Mouse (Mus musculus) cortical plate, adult 2 months (tissue): ENCODE measurements at regions not wholly inside any gene's neighbourhood (a gene's known extent, or its start where the extent isn't known, plus 50 kb on each side); places are given as distances from the start of the nearest gene placed in this dataset.
A peak's percentile ranks its signal among the peaks of the same experiment; 100 is the strongest.

Source experiments
- H3K27ac ChIP-seq: fragments of 200-500 bp; 2 replicates; pipeline ENCODE4 v1.5.1; 2012; ENCODE audit warnings: low read length, control low read depth, inconsistent platforms; ENCODE audit not compliant: insufficient read depth
- H3K4me1 ChIP-seq: fragments of 200-500 bp; 2 replicates; pipeline ENCODE4 v1.6.1; 2011; ENCODE audit warnings: low read length; ENCODE audit not compliant: control insufficient read depth, insufficient read depth
- H3K4me3 ChIP-seq: fragments of 200-500 bp; 2 replicates; pipeline ENCODE4 v1.5.1; 2011; ENCODE audit warnings: mild to moderate bottlenecking, low read length, control low read depth; ENCODE audit not compliant: insufficient read depth
- CTCF ChIP-seq: fragments of 200-500 bp; IDR thresholded peaks from 2 replicates; pipeline ENCODE4 v1.5.1; 2011; ENCODE audit warnings: mild to moderate bottlenecking, control low read depth, low read length; ENCODE audit not compliant: insufficient read depth; ENCODE audit errors: extremely low read depth
- POLR2A ChIP-seq: fragments of 200-500 bp; IDR thresholded peaks from 2 replicates; pipeline ENCODE4 v1.6.1; 2011; ENCODE audit warnings: mild to moderate bottlenecking, low read length, control low read depth; ENCODE audit not compliant: insufficient read depth; ENCODE audit errors: extremely low read depth

DNA sequence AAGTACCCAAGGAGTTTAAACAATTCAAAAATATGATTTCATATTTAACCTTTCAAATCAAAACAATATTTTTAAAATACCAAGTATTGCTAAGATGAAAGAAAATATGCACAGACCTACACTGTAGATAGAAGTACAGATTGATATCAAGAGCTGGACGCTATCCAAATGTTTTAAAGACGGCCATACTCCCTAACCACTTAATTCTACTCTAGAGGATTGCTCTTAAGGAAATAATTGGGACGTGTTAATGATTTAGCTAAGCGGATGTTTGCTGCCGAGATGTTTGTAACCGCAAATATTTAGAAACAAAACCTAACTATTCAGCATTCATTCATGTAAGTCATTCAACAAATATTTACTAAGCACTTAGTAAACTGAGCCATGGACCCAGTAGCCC is 294.2 kb downstream of the Mycn start:
- Histone ChIP-seq H3K4me3 (no peak overlapping the region), H3K27ac (no peak overlapping the region), H3K4me1 (no peaks in the 10 kb centered on the region)
- TF ChIP-seq CTCF = no peak
- no peak for TF ChIP-seq POLR2A

DNA sequence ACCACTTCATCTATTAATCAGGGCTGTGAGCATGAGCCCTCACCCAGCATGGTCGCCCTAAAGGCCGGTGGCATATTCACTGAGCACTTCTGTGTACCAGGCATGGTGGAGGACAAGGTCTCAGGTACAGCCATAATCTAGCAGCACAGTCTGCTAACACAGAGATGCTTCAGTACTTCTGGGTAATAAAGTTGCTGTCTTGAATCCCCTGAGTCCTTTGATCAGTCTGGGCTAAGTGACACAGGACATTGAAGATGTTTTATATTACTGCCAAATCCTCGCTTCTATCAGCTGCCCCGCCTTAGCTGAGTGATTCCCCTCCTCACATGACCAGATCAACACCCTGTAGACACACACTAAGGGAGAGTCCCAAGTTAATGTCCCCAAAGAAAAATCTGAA is 296.5 kb downstream of the Mycn start:
- no peaks in the 10 kb centered on the region for H3K4me1 ChIP-seq
- H3K27ac ChIP-seq = no peak overlapping the region
- no peak overlapping the region for H3K4me3 ChIP-seq
- TF ChIP-seq CTCF (no peak), POLR2A (no peak)

DNA sequence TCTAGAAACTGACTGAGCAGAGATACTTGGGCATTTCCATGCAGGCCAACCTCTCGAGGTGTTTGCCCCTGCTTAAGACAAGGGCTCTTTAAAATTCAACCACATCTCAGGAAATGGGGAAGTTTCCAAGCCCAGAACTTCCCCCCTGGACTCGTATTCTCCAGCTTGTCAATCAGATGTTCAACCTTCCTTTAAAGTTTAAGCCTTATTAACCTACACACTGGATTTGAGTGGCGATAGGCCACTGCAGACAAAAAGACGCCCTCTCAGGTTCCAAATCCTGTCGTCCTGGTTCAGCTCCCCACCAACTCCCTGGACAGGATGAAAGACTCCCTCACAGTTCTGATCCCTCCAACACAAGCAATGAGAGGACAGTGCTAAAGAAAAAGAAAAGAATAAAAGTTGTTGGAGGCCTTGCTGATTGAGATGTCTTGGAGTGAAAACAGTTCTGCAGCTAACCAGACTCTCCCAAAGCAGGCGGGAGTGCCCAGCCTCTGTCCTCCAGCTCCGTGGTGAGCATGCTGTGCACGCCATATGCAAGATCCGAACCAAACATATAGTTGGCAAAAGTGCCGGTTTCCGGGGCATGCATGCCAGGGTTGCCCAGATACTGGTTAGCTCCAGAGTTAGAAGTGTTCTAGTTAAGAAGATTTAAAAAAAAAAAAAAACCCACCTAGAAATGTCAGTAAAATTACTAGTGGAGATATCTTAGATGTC is 298.3 kb downstream of the Mycn start:
- no peaks in the 10 kb centered on the region for H3K4me1 ChIP-seq
- H3K4me3 ChIP-seq = no peak overlapping the region
- TF ChIP-seq POLR2A (no peak), CTCF (no peak)
- no peak overlapping the region for H3K27ac ChIP-seq

DNA sequence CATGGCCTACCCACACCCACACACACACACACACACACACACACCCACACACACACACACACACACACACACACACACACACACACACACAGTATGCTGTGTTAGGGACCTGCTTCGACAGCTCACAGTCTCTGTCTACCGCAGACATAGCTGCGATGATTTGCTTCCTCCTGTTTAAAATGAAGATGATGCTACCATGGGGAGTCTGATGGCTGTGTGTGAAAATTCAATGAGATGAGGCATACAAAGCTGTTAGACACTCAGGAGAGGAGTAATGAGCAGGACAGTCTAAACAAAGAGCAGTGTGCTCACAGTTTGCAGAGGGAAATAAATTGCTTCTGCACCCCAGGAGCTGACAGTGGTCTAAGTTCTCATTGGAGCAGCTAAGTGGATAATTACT is 306.4 kb downstream of the Mycn start:
- no peak overlapping the region for H3K27ac ChIP-seq

DNA sequence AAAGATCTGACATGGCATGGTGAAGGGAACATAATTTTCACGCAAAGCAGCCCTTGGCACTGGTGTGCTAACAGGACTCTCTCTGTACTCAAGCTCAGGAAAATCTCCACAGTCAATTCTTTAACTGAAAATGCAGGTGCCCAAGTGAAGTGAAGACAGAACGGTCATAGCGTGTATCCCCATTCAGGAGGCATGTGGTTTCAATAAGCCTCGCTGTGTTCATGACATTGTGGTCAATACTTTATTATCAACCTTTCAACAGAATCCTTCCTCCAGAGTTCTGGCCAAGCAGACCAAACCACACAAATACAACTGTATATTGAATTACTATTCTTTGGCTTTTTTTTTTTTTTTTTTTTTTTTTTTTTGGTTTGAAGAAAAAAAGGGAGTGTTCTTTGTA is 314.1 kb downstream of the Mycn start:
- Histone ChIP-seq H3K4me1 (no peaks in the 10 kb centered on the region), H3K27ac (no peak overlapping the region), H3K4me3 (no peak overlapping the region)
- no peak for TF ChIP-seq POLR2A
- no peak for TF ChIP-seq CTCF

More for the DNA sequence above, 306.4 kb downstream of the Mycn start:
- Histone ChIP-seq H3K4me3 (no peak overlapping the region), H3K4me1 (no peaks in the 10 kb centered on the region)
- TF ChIP-seq CTCF = no peak
- no peak for TF ChIP-seq POLR2A

DNA sequence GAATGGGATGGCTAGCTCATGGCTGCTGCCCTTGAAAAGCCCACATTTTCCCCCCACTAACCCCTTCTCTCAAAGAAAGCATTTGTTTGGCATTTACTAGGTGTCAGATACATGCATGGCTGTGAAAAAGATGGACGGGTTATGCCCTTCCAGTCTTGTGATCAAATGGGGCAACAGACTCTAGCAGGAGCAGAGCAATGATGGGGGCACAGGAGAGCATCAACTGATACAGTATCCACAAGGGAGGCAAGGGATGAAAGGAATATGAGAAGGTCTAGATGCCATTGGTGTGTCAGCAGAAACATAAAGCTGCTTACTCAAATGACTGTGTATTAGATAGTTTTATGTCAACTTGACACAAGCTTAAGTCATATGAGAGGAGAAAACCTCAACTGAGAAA is 315.9 kb downstream of the Mycn start:
- no peak overlapping the region for H3K4me3 ChIP-seq
- H3K27ac ChIP-seq = no peak overlapping the region
- TF ChIP-seq CTCF = no peak
- TF ChIP-seq POLR2A = no peak
- no peaks in the 10 kb centered on the region for H3K4me1 ChIP-seq

DNA sequence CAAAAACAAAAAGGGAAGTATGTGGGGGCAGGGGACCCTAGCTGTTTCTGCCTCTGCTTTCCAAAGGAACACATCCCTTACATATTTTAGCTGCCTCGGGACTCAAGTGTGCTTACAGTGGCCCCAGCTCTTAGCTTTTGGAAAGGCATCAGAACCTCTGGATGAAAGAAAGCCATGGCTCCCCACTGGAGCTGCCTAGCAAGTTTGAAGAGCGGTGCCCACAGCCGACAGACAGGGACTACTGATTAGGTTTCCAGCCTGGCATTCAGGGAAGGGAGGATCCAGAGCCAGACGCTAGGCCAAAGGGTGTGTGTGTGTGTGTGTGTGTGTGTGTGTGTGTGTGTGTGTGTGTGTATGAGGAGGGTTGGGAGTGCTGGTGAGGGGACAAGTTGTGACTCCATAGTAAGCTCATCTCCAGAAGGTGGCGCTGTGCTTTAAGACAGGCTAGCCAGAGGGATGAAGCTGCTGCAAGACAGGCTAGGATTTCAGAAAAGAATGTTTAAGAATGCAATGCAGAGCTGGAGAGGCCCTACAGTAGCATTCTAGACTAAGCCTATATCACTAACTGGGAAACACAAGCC is 318.9 kb downstream of the Mycn start:
- Histone ChIP-seq H3K4me3 (no peak overlapping the region), H3K27ac (no peak overlapping the region), H3K4me1 (no peaks in the 10 kb centered on the region)
- peak; percentile 83 for TF ChIP-seq CTCF
- TF ChIP-seq POLR2A = no peak

DNA sequence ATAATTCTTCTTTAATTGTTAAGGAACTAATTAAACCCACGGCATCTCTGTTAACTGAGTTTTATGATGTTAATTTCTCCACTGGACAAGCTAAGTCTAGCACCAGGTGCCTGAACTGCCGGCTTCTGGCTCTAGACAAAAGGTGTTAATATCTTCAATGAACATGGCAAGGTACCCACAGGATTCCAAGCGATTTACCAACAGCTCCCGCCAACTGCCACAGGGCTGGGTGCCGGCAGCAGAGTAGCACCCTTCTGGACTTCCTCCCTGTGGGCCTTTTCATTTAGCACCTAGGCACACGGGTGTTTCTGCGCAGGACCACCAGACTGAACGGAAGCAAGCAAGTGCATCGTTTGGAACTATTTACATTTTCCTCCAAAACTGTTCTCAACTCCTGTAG is 320.2 kb downstream of the Mycn start:
- Histone ChIP-seq H3K4me1 (no peaks in the 10 kb centered on the region), H3K27ac (no peak overlapping the region), H3K4me3 (no peak overlapping the region)
- no peak for TF ChIP-seq CTCF

DNA sequence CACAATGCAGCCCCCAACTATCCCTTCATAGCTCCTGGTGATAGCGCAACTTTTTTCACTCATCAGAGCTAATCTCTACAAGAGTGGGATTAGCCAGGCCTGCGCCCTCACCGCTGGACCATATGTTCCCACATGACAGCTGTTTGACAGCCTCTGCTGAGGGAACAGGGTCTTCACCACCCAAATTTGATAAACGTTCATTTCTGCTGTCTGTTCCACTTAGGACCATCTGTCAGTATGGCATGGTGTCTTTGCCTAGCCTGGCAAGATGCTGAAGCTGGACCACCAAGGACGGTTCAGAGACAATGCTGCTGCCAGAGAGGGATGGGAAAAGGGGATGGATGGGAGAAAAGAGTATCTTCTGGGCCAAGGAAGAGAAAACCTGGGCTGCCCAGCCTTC is 321.4 kb downstream of the Mycn start:
- Histone ChIP-seq H3K27ac (no peak overlapping the region), H3K4me1 (no peaks in the 10 kb centered on the region), H3K4me3 (no peak overlapping the region)
- TF ChIP-seq CTCF (no peak), POLR2A (no peak)

DNA sequence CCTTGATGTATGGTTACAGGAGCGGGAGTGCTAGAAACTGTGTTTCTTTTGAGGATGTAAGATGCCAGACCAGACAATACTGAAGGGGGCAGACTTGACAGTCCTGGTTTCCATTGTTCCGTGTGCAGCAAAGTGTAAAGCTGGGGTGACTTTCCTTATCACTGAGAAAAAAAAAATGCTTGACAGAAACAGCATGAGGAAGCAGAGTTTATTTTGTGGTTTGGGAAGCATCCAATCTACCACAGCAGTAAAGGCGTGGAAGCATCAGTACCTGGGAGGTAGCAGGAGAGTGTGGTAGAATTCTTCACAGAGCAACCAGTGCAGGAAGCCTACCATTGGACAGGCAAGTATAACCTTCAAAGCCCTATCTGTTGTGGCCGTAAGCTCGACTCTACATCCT is 322.3 kb downstream of the Mycn start:
- Histone ChIP-seq H3K4me3 (no peak overlapping the region), H3K27ac (no peak overlapping the region), H3K4me1 (no peaks in the 10 kb centered on the region)
- TF ChIP-seq POLR2A (no peak), CTCF (no peak)
